Mouse (Mus musculus): ENCODE measurements at regions not wholly inside any gene's neighbourhood (a gene's known extent, or its start where the extent isn't known, plus 50 kb on each side); places are given as distances from the start of the nearest gene placed in this dataset.

- H3K4me2 ChIP-seq (replicated peaks) = no peak overlapping the region
- no peaks in the 10 kb centered on the region for H3K4me1 ChIP-seq (replicated peaks)
- H3K9me3 ChIP-seq = no peaks in the 10 kb centered on the region
- 81% methylated on average over 1 of the region's 1 CpGs for WGBS
- no peak overlapping the region for H3K9ac ChIP-seq
- no peaks in the 10 kb centered on the region for H3K36me3 ChIP-seq
- H3K4me3 ChIP-seq (replicated peaks) = no peak overlapping the region
- no peaks in the 10 kb centered on the region for H3K27me3 ChIP-seq (replicated peaks)
- H3K27ac ChIP-seq = no peak overlapping the region
- no peak for ATAC-seq
These were observed 202.3 kb upstream of the Nampt start for GRCm38 (mm10) chr12:32617031-32617430.

- no peak overlapping the region for H3K27ac ChIP-seq
- H3K4me1 ChIP-seq (replicated peaks) = no peaks in the 10 kb centered on the region
- H3K9ac ChIP-seq = no peak overlapping the region
- WGBS = 67% methylated on average over 4 of the region's 4 CpGs
- H3K9me3 ChIP-seq = no peaks in the 10 kb centered on the region
- no peak overlapping the region for H3K4me3 ChIP-seq (replicated peaks)
- H3K27me3 ChIP-seq (replicated peaks) = no peaks in the 10 kb centered on the region
- ATAC-seq = no peak
- no peaks in the 10 kb centered on the region for H3K36me3 ChIP-seq
- no peak overlapping the region for H3K4me2 ChIP-seq (replicated peaks)
These were observed 199.5 kb upstream of the Nampt start for GRCm38 (mm10) chr12:32619830-32620229.

- Histone ChIP-seq H3K27ac (no peak overlapping the region), H3K4me3 (replicated peaks) (no peak overlapping the region), H3K9me3 (no peaks in the 10 kb centered on the region), H3K4me2 (replicated peaks) (no peak overlapping the region), H3K9ac (no peak overlapping the region), H3K4me1 (replicated peaks) (no peaks in the 10 kb centered on the region), H3K36me3 (no peaks in the 10 kb centered on the region), H3K27me3 (replicated peaks) (no peaks in the 10 kb centered on the region)
- no peak for ATAC-seq
- 88% methylated on average over 5 of the region's 5 CpGs for WGBS
These were observed 197.6 kb upstream of the Nampt start for GRCm38 (mm10) chr12:32621739-32622138.

- no peak overlapping the region for H3K4me2 ChIP-seq (replicated peaks)
- no peaks in the 10 kb centered on the region for H3K36me3 ChIP-seq
- WGBS = 58% methylated on average over 1 of the region's 1 CpGs
- no peak overlapping the region for H3K9ac ChIP-seq
- H3K27ac ChIP-seq = no peak overlapping the region
- peak; percentile 59 for ATAC-seq
- no peaks in the 10 kb centered on the region for H3K9me3 ChIP-seq
- no peaks in the 10 kb centered on the region for H3K4me1 ChIP-seq (replicated peaks)
- H3K27me3 ChIP-seq (replicated peaks) = no peaks in the 10 kb centered on the region
- no peak overlapping the region for H3K4me3 ChIP-seq (replicated peaks)
These were observed 190.8 kb upstream of the Nampt start for GRCm38 (mm10) chr12:32628552-32628951.

GRCm38 (mm10) chr12:32632935-32633334 lies 186.4 kb upstream of the Nampt start:
- Histone ChIP-seq H3K9ac (no peak overlapping the region), H3K9me3 (no peaks in the 10 kb centered on the region), H3K27ac (no peak overlapping the region), H3K4me3 (replicated peaks) (no peak overlapping the region), H3K4me2 (replicated peaks) (no peak overlapping the region), H3K4me1 (replicated peaks) (no peaks in the 10 kb centered on the region), H3K27me3 (replicated peaks) (no peaks in the 10 kb centered on the region), H3K36me3 (no peaks in the 10 kb centered on the region)
- no peak for ATAC-seq
- 72% methylated on average over 3 of the region's 3 CpGs for WGBS

GRCm38 (mm10) chr12:32635055-32635454 lies 184.3 kb upstream of the Nampt start:
- Histone ChIP-seq H3K4me1 (replicated peaks) (no peaks in the 10 kb centered on the region), H3K9ac (no peak overlapping the region), H3K27ac (no peak overlapping the region), H3K4me3 (replicated peaks) (no peak overlapping the region), H3K27me3 (replicated peaks) (no peaks in the 10 kb centered on the region), H3K4me2 (replicated peaks) (no peak overlapping the region), H3K9me3 (no peaks in the 10 kb centered on the region), H3K36me3 (no peaks in the 10 kb centered on the region)
- 22% methylated on average over 5 of the region's 5 CpGs for WGBS
- ATAC-seq = no peak

GRCm38 (mm10) chr12:32637400-32638100 lies 181.8 kb upstream of the Nampt start:
- Histone ChIP-seq H3K27ac (no peak overlapping the region), H3K27me3 (replicated peaks) (no peaks in the 10 kb centered on the region), H3K9ac (no peak overlapping the region), H3K4me3 (replicated peaks) (no peak overlapping the region), H3K4me2 (replicated peaks) (no peak overlapping the region), H3K4me1 (replicated peaks) (no peaks in the 10 kb centered on the region), H3K9me3 (no peaks in the 10 kb centered on the region), H3K36me3 (no peaks in the 10 kb centered on the region)
- WGBS = 2% methylated on average over 8 of the region's 8 CpGs
- ATAC-seq = no peak

- Histone ChIP-seq H3K9ac (no peak overlapping the region), H3K36me3 (no peaks in the 10 kb centered on the region), H3K4me1 (replicated peaks) (no peaks in the 10 kb centered on the region), H3K27me3 (replicated peaks) (no peaks in the 10 kb centered on the region), H3K27ac (no peak overlapping the region), H3K4me2 (replicated peaks) (no peak overlapping the region), H3K9me3 (no peaks in the 10 kb centered on the region), H3K4me3 (replicated peaks) (no peak overlapping the region)
- no peak for ATAC-seq
- WGBS = 76% methylated on average over 2 of the region's 2 CpGs
These were observed 178.8 kb upstream of the Nampt start for GRCm38 (mm10) chr12:32640591-32640990.

- Histone ChIP-seq H3K36me3 (no peaks in the 10 kb centered on the region), H3K9ac (no peak overlapping the region), H3K27ac (no peak overlapping the region), H3K4me2 (replicated peaks) (no peak overlapping the region), H3K4me3 (replicated peaks) (no peak overlapping the region), H3K9me3 (no peaks in the 10 kb centered on the region), H3K4me1 (replicated peaks) (no peaks in the 10 kb centered on the region), H3K27me3 (replicated peaks) (no peaks in the 10 kb centered on the region)
- WGBS = 61% methylated on average over 1 of the region's 1 CpGs
- no peak for ATAC-seq
These were observed 176.9 kb upstream of the Nampt start for GRCm38 (mm10) chr12:32642493-32642892.

- no peaks in the 10 kb centered on the region for H3K9me3 ChIP-seq
- H3K9ac ChIP-seq = no peak overlapping the region
- H3K36me3 ChIP-seq = no peaks in the 10 kb centered on the region
- 88% methylated on average over 1 of the region's 1 CpGs for WGBS
- no peak overlapping the region for H3K4me3 ChIP-seq (replicated peaks)
- H3K4me1 ChIP-seq (replicated peaks) = no peaks in the 10 kb centered on the region
- H3K27me3 ChIP-seq (replicated peaks) = no peaks in the 10 kb centered on the region
- H3K4me2 ChIP-seq (replicated peaks) = no peak overlapping the region
- no peak for ATAC-seq
- no peak overlapping the region for H3K27ac ChIP-seq
These were observed 166.2 kb upstream of the Nampt start for GRCm38 (mm10) chr12:32653096-32653495.

- H3K9ac ChIP-seq = no peak overlapping the region
- H3K4me3 ChIP-seq (replicated peaks) = no peak overlapping the region
- ATAC-seq = no peak
- H3K27ac ChIP-seq = no peak overlapping the region
- no peak overlapping the region for H3K4me2 ChIP-seq (replicated peaks)
- H3K4me1 ChIP-seq (replicated peaks) = no peaks in the 10 kb centered on the region
- no peaks in the 10 kb centered on the region for H3K36me3 ChIP-seq
- whole genome bisulfite sequencing = 51% methylated on average over 2 of the region's 2 CpGs
- no peaks in the 10 kb centered on the region for H3K9me3 ChIP-seq
- H3K27me3 ChIP-seq (replicated peaks) = no peaks in the 10 kb centered on the region
These were observed 163.2 kb upstream of the Nampt start for GRCm38 (mm10) chr12:32656194-32656593.

GRCm38 (mm10) chr12:32661782-32662413 lies 157.4 kb upstream of the Nampt start:
- Histone ChIP-seq H3K27me3 (replicated peaks) (no peaks in the 10 kb centered on the region), H3K9ac (no peak overlapping the region), H3K9me3 (no peaks in the 10 kb centered on the region), H3K4me3 (replicated peaks) (no peak overlapping the region), H3K27ac (no peak overlapping the region), H3K4me1 (replicated peaks) (no peaks in the 10 kb centered on the region), H3K4me2 (replicated peaks) (no peak overlapping the region), H3K36me3 (no peaks in the 10 kb centered on the region)
- WGBS = 84% methylated on average over 8 of the region's 8 CpGs
- ATAC-seq = no peak

GRCm38 (mm10) chr12:32666040-32666439 lies 153.3 kb upstream of the Nampt start:
- no peak overlapping the region for H3K4me3 ChIP-seq (replicated peaks)
- H3K9ac ChIP-seq = no peak overlapping the region
- no peak overlapping the region for H3K4me2 ChIP-seq (replicated peaks)
- H3K27ac ChIP-seq = no peak overlapping the region
- H3K36me3 ChIP-seq = no peaks in the 10 kb centered on the region
- no peaks in the 10 kb centered on the region for H3K4me1 ChIP-seq (replicated peaks)
- H3K27me3 ChIP-seq (replicated peaks) = no peaks in the 10 kb centered on the region
- no peaks in the 10 kb centered on the region for H3K9me3 ChIP-seq
- no peak for ATAC-seq
- WGBS = 65% methylated on average over 1 of the region's 1 CpGs

Measured in intestine, embryonic 15.5 days (tissue).